In genomic region chr5:3309587-3309986, GRCm38 (mm10) we compare ENCODE assay signal across 22 mouse cellular contexts. TPM values are rescaled to one million over a fixed set of nuclear protein-coding genes. Genes with fewer than 3 reads are reported as not detected.
A peak's percentile ranks its signal among the peaks of the same experiment; 100 is the strongest.
DNase-seq lines count a peak whose midpoint lies in the region; ATAC-seq and TF ChIP-seq lines count a peak whose summit lies in the region.
"Had no signal": no experiment of that assay in that cellular context is flagged by ENCODE, and none has a peak within 500 bp of the region (broad histone marks: within the 10 kb centered on the region; RNA-seq: fewer than 3 reads in every experiment).

No protein-coding gene starts in this region.

- peak; percentile 8 for DNase-seq in lung, postnatal 0 days (ENCODE audit: low spot score)
- DNase-seq in lung, postnatal 14 days: no peak
- peak; percentile 77 for DNase-seq in NIH3T3 (ENCODE audit: low read depth)
- DNase-seq in gastrocnemius, postnatal 4 days (ENCODE audit: low spot score in 2 of 2): no peak
- DNase-seq in layer of hippocampus, postnatal 25 days (ENCODE audit: extremely low spot score in 1 of 2, low spot score in 1 of 2): no peak
- DNase-seq: adrenal gland, adult 2 months; cerebellum, adult 18-20 months; cerebellum, postnatal 25 days; gastrocnemius, adult 2 months; heart, postnatal 14 days; kidney, adult 8-10 months; kidney, postnatal 14 days had no signal

- H3K27me3 ChIP-seq in lung, postnatal 0 days (replicated peaks; ENCODE audit: insufficient read depth, low read length): no peaks in the 10 kb centered on the region
- H3K27me3 ChIP-seq in intestine, embryonic 15.5 days (replicated peaks): no peaks in the 10 kb centered on the region
- H3K27me3 ChIP-seq: embryonic facial prominence, embryonic 12.5 days; forebrain, embryonic 13.5 days; heart, embryonic 13.5 days; hindbrain, embryonic 12.5 days; limb, embryonic 13.5 days; midbrain, embryonic 15.5 days; neural tube, embryonic 13.5 days had no signal

- no peak for ATAC-seq in lung, postnatal 0 days
- ATAC-seq in granulocyte monocyte progenitor cell, adult 5-6 weeks (replicated peaks; ENCODE audit: poor library complexity, severe bottlenecking): peak; percentile 52; the same call in 1 of the 2 replicates
- ATAC-seq in intestine, embryonic 15.5 days: no peak
- ATAC-seq: forebrain, embryonic 13.5 days; midbrain, embryonic 15.5 days had no signal

- H3K9ac ChIP-seq in lung, postnatal 0 days (replicated peaks; ENCODE audit: low read depth): no peak overlapping the region
- H3K9ac ChIP-seq in intestine, embryonic 15.5 days: no peak overlapping the region
- H3K9ac ChIP-seq: embryonic facial prominence, embryonic 12.5 days; forebrain, embryonic 13.5 days; heart, embryonic 13.5 days; hindbrain, embryonic 12.5 days; limb, embryonic 13.5 days; liver, embryonic 14.5 days; midbrain, embryonic 15.5 days; neural tube, embryonic 13.5 days had no signal

- TF ChIP-seq CTCF in lung, postnatal 0 days (IDR thresholded peaks at IDR 0.05): no peak

- H3K36me3 ChIP-seq in lung, postnatal 0 days (ENCODE audit: insufficient read depth, low read length): no peaks in the 10 kb centered on the region
- H3K36me3 ChIP-seq in intestine, embryonic 15.5 days: no peaks in the 10 kb centered on the region
- H3K36me3 ChIP-seq: embryonic facial prominence, embryonic 12.5 days; heart, embryonic 13.5 days; hindbrain, embryonic 12.5 days; limb, embryonic 13.5 days; midbrain, embryonic 15.5 days; neural tube, embryonic 13.5 days had no signal

- H3K4me1 ChIP-seq in lung, postnatal 0 days (ENCODE audit: insufficient read depth, low read depth, low read length): no peaks in the 10 kb centered on the region
- H3K4me1 ChIP-seq in intestine, embryonic 15.5 days (replicated peaks): no peaks in the 10 kb centered on the region
- H3K4me1 ChIP-seq: embryonic facial prominence, embryonic 12.5 days; forebrain, embryonic 13.5 days; heart, embryonic 13.5 days; hindbrain, embryonic 12.5 days; limb, embryonic 13.5 days; midbrain, embryonic 15.5 days; neural tube, embryonic 13.5 days had no signal

- no peak overlapping the region for H3K4me3 ChIP-seq in lung, postnatal 0 days (ENCODE audit: low read depth, low read length)
- H3K4me3 ChIP-seq in intestine, embryonic 15.5 days (replicated peaks): no peak overlapping the region
- H3K4me3 ChIP-seq: embryonic facial prominence, embryonic 12.5 days; forebrain, embryonic 13.5 days; gastrocnemius, adult 2 months; heart, embryonic 13.5 days; hindbrain, embryonic 12.5 days; limb, embryonic 13.5 days; midbrain, embryonic 15.5 days; neural tube, embryonic 13.5 days had no signal

- H3K27ac ChIP-seq in lung, postnatal 0 days (ENCODE audit: low read length): no peak overlapping the region
- no peak overlapping the region for H3K27ac ChIP-seq in intestine, embryonic 15.5 days
- H3K27ac ChIP-seq: embryonic facial prominence, embryonic 12.5 days; forebrain, embryonic 13.5 days; gastrocnemius, adult 2 months; heart, embryonic 13.5 days; hindbrain, embryonic 12.5 days; limb, embryonic 13.5 days; liver, embryonic 14.5 days; midbrain, embryonic 15.5 days; neural tube, embryonic 13.5 days had no signal

- TF ChIP-seq EP300 in lung, postnatal 0 days (IDR thresholded peaks at IDR 0.05): no peak

- no peak overlapping the region for H3K4me2 ChIP-seq in lung, postnatal 0 days (replicated peaks; ENCODE audit: low read depth, low read length)
- H3K4me2 ChIP-seq in intestine, embryonic 15.5 days (replicated peaks): no peak overlapping the region
- H3K4me2 ChIP-seq: embryonic facial prominence, embryonic 12.5 days; forebrain, embryonic 13.5 days; heart, embryonic 13.5 days; hindbrain, embryonic 12.5 days; limb, embryonic 13.5 days; midbrain, embryonic 15.5 days; neural tube, embryonic 13.5 days had no signal

- WGBS in lung, postnatal 0 days: 49% methylated on average over 1 of the region's 1 CpGs
- WGBS in intestine, embryonic 15.5 days: 77% methylated on average over 1 of the region's 1 CpGs

- no peaks in the 10 kb centered on the region for H3K9me3 ChIP-seq in lung, postnatal 0 days (ENCODE audit: low read length)
- H3K9me3 ChIP-seq in intestine, embryonic 15.5 days: no peaks in the 10 kb centered on the region
- H3K9me3 ChIP-seq: embryonic facial prominence, embryonic 12.5 days; forebrain, embryonic 13.5 days; heart, embryonic 13.5 days; hindbrain, embryonic 12.5 days; limb, embryonic 13.5 days; midbrain, embryonic 15.5 days; neural tube, embryonic 13.5 days had no signal

RNA-seq across cellular contexts. Expression of gene Cdk6, which starts 31.7 kb away (rescaled TPM):
- 19.7 and 27.7 TPM in 2 replicates for polyA plus RNA-seq in lung, postnatal 0 days (2015; fragmentation: Nextera tagmentation; extraction: Ambion mirVana)
- total RNA-seq in granulocyte monocyte progenitor cell, adult 5-6 weeks (2014; fragmentation: Nextera tagmentation): 278 and 308 TPM in 2 replicates
- total RNA-seq in granulocyte monocyte progenitor cell, adult 5-6 weeks (2017): 207 and 253 TPM in 2 replicates
- 10 to 100 TPM; 18.0 to 21.2 TPM for total RNA-seq in gastrocnemius, postnatal 4 days (2021)
- 1 to 10 TPM; 2.8 to 5.1 TPM for total RNA-seq in layer of hippocampus, postnatal 25 days (2021)
- polyA plus RNA-seq in intestine, embryonic 15.5 days (2015; fragmentation: Nextera tagmentation; extraction: Ambion mirVana): 30.1 and 32.6 TPM in 2 replicates

Comparison
In these comparisons a context has a peak if more than half of its experiments do, and no peak if none do; other contexts are left out.
1. DNase-seq: peak in lung, postnatal 0 days (single experiment) and NIH3T3 (single experiment); none in lung, postnatal 14 days (single experiment), gastrocnemius, postnatal 4 days (0 of 2) and layer of hippocampus, postnatal 25 days (0 of 2).
2. RNA of gene Cdk6, which starts 31.7 kb away (total RNA-seq): 207 to 308 TPM in granulocyte monocyte progenitor cell, adult 5-6 weeks; 18.0 to 21.2 TPM in gastrocnemius, postnatal 4 days and 2.8 to 5.1 TPM in layer of hippocampus, postnatal 25 days; every median in the first group is over 4 times any median in the second.